Mouse (Mus musculus): ENCODE results near the gene Psmb10. TPM values are rescaled to one million over a fixed set of nuclear protein-coding genes. Genes with fewer than 3 reads are reported as not detected.

Psmb10 gene
- polyA plus RNA-seq, 1 experiment from 2014 or later: 46.9 TPM

DNA sequence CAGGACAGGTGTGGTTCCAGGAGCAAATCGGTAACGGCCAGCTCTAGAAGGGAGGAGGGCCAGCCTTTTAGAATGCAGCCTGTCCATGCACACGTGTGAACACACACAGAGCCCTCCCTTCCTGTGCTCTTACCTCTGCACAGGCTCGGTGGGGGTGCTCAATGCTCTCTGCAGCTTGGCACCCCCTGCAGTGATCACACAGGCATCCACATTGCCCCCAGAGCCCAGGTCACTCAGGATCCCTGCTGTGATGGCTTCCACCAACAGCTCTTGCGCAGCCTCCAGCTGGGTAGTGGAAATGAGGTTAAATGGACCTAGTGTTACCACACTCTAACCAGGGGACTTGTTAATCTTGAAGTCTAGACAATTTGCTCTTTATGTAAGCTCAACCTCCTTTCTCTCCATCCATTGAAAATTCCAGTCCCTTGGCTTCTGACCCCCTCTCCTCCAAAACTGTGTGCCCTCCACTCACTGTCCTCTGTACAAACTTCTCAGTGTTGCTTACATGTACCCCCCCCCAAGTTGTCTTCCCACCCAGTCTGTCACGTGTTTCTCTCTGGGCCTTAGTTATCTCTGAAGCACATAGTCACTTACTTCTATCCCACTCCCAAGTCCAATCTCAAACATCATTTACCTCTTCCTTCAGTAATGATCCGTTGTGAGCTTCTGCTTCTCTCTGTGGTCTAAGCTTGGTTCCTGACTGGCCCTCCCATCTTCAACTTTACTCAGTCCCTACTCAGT, 2.2 kb downstream of the Psmb10 start:
- peak overlapping the region; percentile 74 for H3K4me3 ChIP-seq
- H3K27ac ChIP-seq: no peak overlapping the region
- no peaks in the 10 kb centered on the region for H3K27me3 ChIP-seq
- H3K4me2 ChIP-seq: peak overlapping the region; percentile 93
- H3K9ac ChIP-seq: peak overlapping the region; percentile 93
- WGBS: 38% methylated on average over 7 of the region's 7 CpGs
- no peak for ATAC-seq (ENCODE audit: low FRiP score)
- H3K4me1 ChIP-seq (replicated peaks): peaks cover 18% of the 10 kb centered on the region
- peaks cover 21% of the 10 kb centered on the region for H3K36me3 ChIP-seq
- H3K9me3 ChIP-seq: no peaks in the 10 kb centered on the region

DNA sequence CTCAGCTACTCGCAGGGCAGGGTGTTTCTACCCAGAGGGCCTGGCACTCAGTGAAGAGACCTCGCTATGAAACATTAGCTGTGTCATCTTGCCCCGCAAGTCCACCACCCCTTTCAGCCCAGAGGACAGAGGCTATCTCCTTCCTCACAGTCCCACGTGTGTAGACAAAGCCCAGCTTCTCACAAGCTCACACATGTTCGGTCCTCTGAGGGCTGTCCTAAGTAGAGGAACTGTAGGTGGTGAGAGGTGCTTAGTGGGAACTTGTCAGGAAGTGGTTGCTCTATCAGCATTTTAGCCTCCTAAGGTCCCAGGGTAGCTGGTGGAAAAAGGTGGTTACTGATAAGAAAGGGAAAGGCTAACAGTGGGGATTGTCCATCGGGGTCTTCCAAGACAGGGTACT, 3.1 kb downstream of the Psmb10 start:
- no peak for ATAC-seq (ENCODE audit: low FRiP score)
- WGBS: 86% methylated on average over 6 of the region's 6 CpGs
- H3K36me3 ChIP-seq: peaks cover 21% of the 10 kb centered on the region

DNA sequence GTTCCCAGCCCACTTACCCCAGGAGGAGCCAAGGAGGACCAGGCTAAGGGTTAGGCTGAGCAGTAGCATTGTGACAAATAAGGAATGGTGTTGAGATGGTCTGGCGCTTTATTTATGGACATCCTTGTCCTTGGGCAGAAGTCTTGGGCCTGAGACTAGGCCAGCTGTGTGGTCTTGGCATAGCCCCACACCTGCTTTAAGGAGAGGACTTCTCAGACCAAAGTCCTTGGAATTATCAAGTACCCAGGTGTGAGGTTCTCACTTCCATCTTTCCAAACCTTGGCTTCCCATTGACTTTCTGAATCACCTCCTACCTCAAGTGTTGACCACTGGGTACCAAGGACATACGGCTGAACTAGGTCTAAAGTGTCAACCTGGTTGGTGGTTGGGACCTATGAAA, 4.5 kb downstream of the Psmb10 start, which contains the start of gene Ctrl:
TSS of gene Ctrl (minus strand) at position 101 of the 400 bp plus-strand sequence.
- ATAC-seq (ENCODE audit: low FRiP score): no peak
- Histone ChIP-seq H3K4me3 (no peak within 1 kb of the TSS), H3K27me3 (no peaks in the 10 kb centered on the region), H3K9ac (peak within 1 kb of the TSS; percentile 43; the same call in 1 of the 2 replicates), H3K4me2 (no peak within 1 kb of the TSS), H3K4me1 (replicated peaks) (peaks cover 27% of the 10 kb centered on the region), H3K36me3 (peaks cover 28% of the 10 kb centered on the region), H3K9me3 (no peaks in the 10 kb centered on the region), H3K27ac (no peak within 1 kb of the TSS)
- 98% methylated on average over 2 of the region's 2 CpGs for WGBS

More for the DNA sequence above, 3.1 kb downstream of the Psmb10 start:
- no peak overlapping the region for H3K4me3 ChIP-seq
- H3K27ac ChIP-seq: no peak overlapping the region
- H3K4me1 ChIP-seq (replicated peaks): peaks cover 23% of the 10 kb centered on the region
- H3K27me3 ChIP-seq: no peaks in the 10 kb centered on the region
- 0 out of 2 replicates have a peak overlapping the region, but pooled peaks have one; percentile 43 for H3K9ac ChIP-seq
- H3K4me2 ChIP-seq: no peak overlapping the region
- no peaks in the 10 kb centered on the region for H3K9me3 ChIP-seq

DNA sequence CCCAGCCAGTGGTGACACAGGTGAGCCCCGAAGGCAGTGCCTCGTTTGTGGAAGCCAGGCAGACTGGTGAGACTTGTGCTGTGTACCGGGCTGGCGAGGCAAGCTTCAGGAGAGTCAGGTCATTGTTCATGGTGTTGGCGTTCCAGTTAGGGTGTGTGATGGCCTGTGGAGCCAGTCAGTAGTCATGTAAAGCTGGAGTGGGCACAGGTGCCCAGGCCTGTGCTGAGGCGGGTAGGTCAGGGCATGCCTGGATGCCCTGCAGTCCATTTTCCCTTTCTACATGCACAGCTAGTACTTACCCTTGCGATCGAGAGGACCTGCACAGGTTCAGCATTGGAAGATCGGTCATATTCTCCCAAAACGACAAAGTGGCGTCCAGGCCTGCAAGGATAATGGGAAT, 5.7 kb downstream of the Psmb10 start:
- WGBS: 92% methylated on average over 11 of the region's 11 CpGs
- Histone ChIP-seq H3K27me3 (no peaks in the 10 kb centered on the region), H3K9me3 (no peaks in the 10 kb centered on the region), H3K9ac (peak overlapping the region; percentile 43; the same call in 1 of the 2 replicates), H3K4me1 (replicated peaks) (peaks cover 19% of the 10 kb centered on the region), H3K4me2 (no peak overlapping the region), H3K27ac (no peak overlapping the region), H3K4me3 (no peak overlapping the region), H3K36me3 (peaks cover 28% of the 10 kb centered on the region)
- ATAC-seq (ENCODE audit: low FRiP score): no peak

DNA sequence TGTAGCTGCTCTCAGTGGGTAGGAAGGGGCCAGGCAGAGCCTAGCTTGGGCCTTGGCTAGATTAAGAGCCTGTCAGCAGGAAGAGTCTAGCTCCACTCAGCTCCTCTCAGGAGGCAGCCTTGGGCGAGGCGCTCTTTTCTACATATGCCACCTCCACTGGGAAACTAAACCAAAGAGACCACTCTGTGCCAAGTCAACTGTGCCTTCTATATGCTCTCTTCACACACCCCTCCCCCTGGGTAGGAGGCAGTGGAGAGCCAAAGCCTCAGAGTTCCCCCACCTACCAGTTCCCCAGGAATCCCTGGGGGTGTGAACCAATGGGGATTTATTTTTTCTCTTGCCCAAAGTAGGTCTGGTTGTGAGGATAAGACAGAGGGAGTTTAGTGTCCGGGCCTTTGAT, 7.0 kb downstream of the Psmb10 start:
- Histone ChIP-seq H3K4me3 (no peak overlapping the region), H3K9ac (0 out of 2 replicates have a peak overlapping the region, but pooled peaks have one; percentile 5), H3K27me3 (no peaks in the 10 kb centered on the region), H3K27ac (no peak overlapping the region), H3K4me1 (replicated peaks) (peaks cover 16% of the 10 kb centered on the region), H3K4me2 (no peak overlapping the region), H3K36me3 (peaks cover 28% of the 10 kb centered on the region), H3K9me3 (no peaks in the 10 kb centered on the region)
- 94% methylated on average over 3 of the region's 3 CpGs for WGBS
- no peak; the same call in 1 of the 2 replicates for ATAC-seq (ENCODE audit: low FRiP score)

DNA sequence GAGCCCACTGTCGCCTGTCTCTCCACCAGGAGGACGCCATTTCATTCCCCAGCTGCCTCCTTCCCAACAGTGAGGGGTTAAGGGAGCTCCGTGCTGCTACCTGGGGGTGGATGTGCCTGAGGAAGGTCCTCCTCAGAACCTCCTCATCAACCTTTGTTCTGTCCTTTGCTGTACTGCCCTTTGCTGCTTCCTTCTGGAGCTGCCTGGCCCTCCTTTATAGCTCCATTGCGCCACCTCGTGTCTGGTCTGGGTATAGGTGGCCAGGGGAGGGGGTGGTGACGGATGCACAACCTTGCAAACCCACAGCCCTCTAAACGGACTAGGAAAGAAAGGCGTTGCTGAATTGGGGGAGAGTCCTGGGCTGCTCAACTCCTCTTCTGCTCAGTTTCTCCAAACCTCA, 7.6 kb downstream of the Psmb10 start:
- Histone ChIP-seq H3K27ac (peak overlapping the region; percentile 79), H3K4me1 (replicated peaks) (peaks cover 13% of the 10 kb centered on the region), H3K4me3 (no peak overlapping the region), H3K9ac (peak overlapping the region; percentile 67), H3K9me3 (no peaks in the 10 kb centered on the region), H3K4me2 (0 out of 2 replicates have a peak overlapping the region, but pooled peaks have one; percentile 8), H3K27me3 (no peaks in the 10 kb centered on the region), H3K36me3 (peaks cover 33% of the 10 kb centered on the region)
- peak; percentile 67 for ATAC-seq (ENCODE audit: low FRiP score)
- WGBS: 10% methylated on average over 8 of the region's 8 CpGs

DNA sequence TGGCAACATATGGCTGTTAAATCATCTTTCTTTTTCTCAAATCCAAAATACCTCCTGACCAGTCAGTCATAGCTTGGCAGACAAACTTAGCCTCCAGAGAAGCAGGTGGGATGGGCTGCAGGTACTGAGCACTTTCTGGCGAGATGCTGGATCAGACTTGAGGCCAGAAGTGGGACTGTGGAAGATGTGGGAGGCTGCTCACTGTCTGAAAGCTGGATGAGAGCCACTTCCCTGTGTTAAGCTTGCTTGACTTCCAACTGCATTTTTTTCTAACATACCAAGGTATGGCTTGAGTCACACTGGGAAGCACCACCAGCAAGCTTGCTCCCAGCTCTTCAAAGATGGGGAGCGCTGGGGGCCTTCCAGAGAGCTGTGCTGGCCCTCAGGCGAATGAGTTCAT, 13.1 kb downstream of the Psmb10 start:
- no peak for ATAC-seq (ENCODE audit: low FRiP score)
- 80% methylated on average over 3 of the region's 3 CpGs for WGBS
- Histone ChIP-seq H3K27me3 (no peaks in the 10 kb centered on the region), H3K4me3 (no peak overlapping the region), H3K27ac (no peak overlapping the region), H3K4me1 (replicated peaks) (peaks cover 14% of the 10 kb centered on the region), H3K4me2 (no peak overlapping the region), H3K9me3 (no peaks in the 10 kb centered on the region), H3K36me3 (peaks cover 12% of the 10 kb centered on the region), H3K9ac (0 out of 2 replicates have a peak overlapping the region, but pooled peaks have one; percentile 29)

DNA sequence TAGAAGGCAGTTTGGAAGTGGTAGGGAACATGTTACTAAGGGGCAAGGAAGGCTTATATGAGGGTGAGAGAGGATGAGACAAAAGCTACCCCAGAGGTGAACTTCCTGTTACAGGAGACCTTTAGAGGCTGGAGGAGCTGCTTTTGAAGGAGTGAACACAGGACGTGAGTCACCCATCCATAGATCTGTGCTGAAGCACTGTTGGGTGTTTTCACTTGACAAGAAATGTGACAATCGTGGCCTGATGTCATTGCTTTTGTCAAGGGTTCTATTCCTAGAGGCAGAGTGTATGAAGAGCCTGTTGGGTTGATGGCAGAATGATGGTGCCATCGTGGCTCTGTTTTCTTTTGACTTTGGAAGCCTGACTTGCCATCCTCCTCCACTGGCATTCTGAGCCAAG, 18.9 kb downstream of the Psmb10 start:
- H3K4me1 ChIP-seq (replicated peaks): no peaks in the 10 kb centered on the region
- no peak overlapping the region for H3K4me3 ChIP-seq
- H3K9me3 ChIP-seq: no peaks in the 10 kb centered on the region
- H3K27ac ChIP-seq: no peak overlapping the region
- 93% methylated on average over 3 of the region's 3 CpGs for WGBS
- no peaks in the 10 kb centered on the region for H3K27me3 ChIP-seq
- no peak overlapping the region for H3K4me2 ChIP-seq
- no peak for ATAC-seq (ENCODE audit: low FRiP score)
- H3K36me3 ChIP-seq: peaks cover 12% of the 10 kb centered on the region
- H3K9ac ChIP-seq: no peak overlapping the region

DNA sequence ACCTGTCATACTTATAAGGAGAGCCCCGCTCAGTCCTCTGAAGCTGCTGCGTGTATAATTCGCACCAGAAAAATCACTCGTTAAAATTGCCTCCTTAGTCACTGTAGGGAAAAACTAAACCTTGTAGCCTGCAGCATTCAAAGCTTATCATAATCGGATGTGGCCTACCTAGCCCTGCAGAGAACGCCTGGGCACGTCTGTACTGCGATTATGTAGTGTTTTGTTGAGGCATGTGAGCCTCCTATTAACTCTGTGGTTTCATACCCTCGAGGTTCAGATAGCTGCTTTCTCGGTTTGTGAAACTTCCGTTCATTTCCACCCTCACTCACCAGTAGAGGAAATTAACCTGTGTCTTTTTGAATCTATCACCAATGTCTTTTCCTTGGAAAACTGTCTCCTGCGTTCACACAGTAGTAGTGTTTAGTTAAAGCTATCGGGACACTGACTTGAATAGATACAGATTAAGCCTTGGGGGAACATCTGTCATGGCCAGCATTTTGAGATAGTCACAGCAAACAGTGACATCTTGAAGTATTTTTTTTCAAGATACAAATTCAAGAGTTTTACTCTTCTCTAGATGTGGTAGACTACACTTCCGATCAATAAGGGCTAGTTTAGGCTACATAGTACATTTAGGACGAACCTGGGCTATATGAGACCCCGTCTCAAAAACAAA, 37.2 kb downstream of the Psmb10 start:
- peaks cover 1% of the 10 kb centered on the region; the same call in 1 of the 2 replicates for H3K36me3 ChIP-seq
- H3K9me3 ChIP-seq: no peaks in the 10 kb centered on the region
- no peak for ATAC-seq (ENCODE audit: low FRiP score)
- peak overlapping the region; percentile 90 for H3K4me2 ChIP-seq
- peak overlapping the region; percentile 99 for H3K9ac ChIP-seq
- 42% methylated on average over 16 of the region's 16 CpGs for WGBS
- peaks cover 14% of the 10 kb centered on the region for H3K4me1 ChIP-seq (replicated peaks)
- peak overlapping the region; percentile 93 for H3K4me3 ChIP-seq
- peak overlapping the region; percentile 90 for H3K27ac ChIP-seq
- no peaks in the 10 kb centered on the region for H3K27me3 ChIP-seq

DNA sequence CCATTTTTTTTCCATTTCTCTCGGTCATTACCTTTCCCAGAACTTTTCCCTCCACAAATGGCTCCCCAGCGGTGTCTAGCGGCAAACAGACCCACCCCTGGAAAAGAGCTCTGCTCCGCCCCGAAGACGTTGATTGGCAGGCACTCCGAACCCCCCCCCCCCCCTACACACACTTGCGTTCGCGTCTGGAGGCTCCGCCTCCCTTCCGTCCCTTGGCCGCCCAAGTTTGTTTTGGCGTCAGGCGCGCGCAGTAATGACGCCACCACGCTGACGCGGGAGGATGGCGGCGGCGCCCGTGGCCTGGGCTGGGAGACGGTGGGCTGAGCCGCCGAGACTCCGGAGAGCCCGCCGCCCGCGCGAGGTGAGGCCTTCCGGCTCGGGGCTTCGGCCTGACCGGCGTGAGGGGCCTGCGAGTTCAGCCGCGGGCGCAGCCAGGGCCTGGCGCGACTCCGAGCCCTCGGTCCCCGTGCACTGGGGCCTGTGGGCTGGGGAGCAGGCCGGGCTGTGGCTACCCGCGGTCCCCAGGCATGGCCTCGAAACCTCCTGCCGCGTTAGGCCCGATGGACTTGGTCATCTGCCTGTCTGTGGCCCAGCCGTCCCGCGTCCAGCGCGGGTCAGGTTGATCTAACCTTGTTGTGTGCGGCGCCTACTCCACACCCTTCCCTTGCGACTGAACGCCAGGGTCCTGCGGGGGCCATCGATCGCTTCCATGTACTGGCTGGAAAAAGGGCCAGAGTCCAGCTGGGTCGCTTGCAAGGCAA, 37.9 kb downstream of the Psmb10 start, which contains the start of gene Pskh1:
TSS of gene Pskh1 (plus strand) at position 262 of the 761 bp plus-strand sequence.
- H3K27ac ChIP-seq: peak within 1 kb of the TSS; percentile 90
- H3K9me3 ChIP-seq: no peaks in the 10 kb centered on the region
- peak within 1 kb of the TSS; percentile 90 for H3K4me2 ChIP-seq
- peak within 1 kb of the TSS; percentile 99 for H3K9ac ChIP-seq
- H3K27me3 ChIP-seq: no peaks in the 10 kb centered on the region
- peak within 1 kb of the TSS; percentile 93 for H3K4me3 ChIP-seq
- WGBS: under 1% methylated on average over 63 of the region's 68 CpGs
- H3K4me1 ChIP-seq (replicated peaks): peaks cover 14% of the 10 kb centered on the region
- peak; percentile 93 for ATAC-seq (ENCODE audit: low FRiP score)
- H3K36me3 ChIP-seq: peaks cover 6% of the 10 kb centered on the region; the same call in 1 of the 2 replicates

DNA sequence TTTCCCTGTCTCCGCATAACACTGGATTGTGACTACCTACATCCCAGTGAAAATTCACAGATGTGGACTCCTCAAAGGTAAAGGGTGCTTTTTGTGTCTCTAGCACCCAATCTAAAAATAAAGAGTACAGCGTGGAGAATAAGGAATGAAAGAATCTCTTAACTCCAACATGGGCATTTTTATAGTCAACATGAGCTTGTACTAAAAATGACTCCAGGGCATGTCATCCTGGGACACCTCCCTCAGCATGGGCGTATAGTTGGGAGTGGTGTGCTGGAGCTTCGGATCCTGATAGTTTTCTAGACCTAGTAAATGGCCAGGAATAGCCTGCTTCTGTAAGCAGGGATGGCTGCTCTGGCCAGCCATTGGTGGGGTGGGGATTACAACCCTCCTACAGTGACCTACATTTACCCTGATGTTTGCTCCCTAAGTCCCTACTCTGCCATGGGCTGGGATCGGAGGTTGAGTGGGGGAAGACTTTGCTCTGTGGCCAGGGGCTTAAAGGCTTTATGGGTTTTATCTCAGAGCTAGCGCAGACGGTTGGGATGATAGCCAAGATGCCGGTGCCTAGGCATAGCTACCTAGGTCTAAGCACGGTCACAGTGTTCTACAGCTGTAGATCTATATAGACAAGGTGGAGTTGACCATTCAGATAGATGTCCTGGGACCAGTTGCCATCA, 40.3 kb downstream of the Psmb10 start:
- peaks cover 24% of the 10 kb centered on the region for H3K4me1 ChIP-seq (replicated peaks)
- H3K4me3 ChIP-seq: no peak overlapping the region
- H3K9me3 ChIP-seq: no peaks in the 10 kb centered on the region
- H3K4me2 ChIP-seq: no peak overlapping the region
- H3K27ac ChIP-seq: no peak overlapping the region
- H3K9ac ChIP-seq: no peak overlapping the region
- no peaks in the 10 kb centered on the region for H3K27me3 ChIP-seq
- no peak for ATAC-seq (ENCODE audit: low FRiP score)
- peaks cover 23% of the 10 kb centered on the region for H3K36me3 ChIP-seq
- 84% methylated on average over 9 of the region's 9 CpGs for WGBS

Measured in hindbrain, embryonic 13.5 days (tissue).